Mouse (Mus musculus) limb, embryonic 12.5 days (tissue): Measurements from ENCODE around the gene Pram1. TPM values are rescaled to one million over a fixed set of nuclear protein-coding genes. Genes with fewer than 3 reads are reported as not detected.
A peak's percentile ranks its signal among the peaks of the same experiment; 100 is the strongest.

Source experiments
- ATAC-seq: fragments of 200-750 bp; cut with Nextera tagmentation; 2 replicates; pipeline ENCODE4 v1.8.0; 2017; ENCODE audit warnings: low read depth, moderate TSS enrichment; ENCODE audit not compliant: insufficient number of reproducible peaks, insufficient read depth, low FRiP score, low TSS enrichment
- H3K27ac ChIP-seq: fragments of 300-500 bp; sonication (generic); 2 replicates; pipeline ENCODE4 v1.5.1; 2016; ENCODE audit warnings: mild to moderate bottlenecking, moderate library complexity
- H3K27me3 ChIP-seq: fragments of 300-500 bp; sonication (generic); 2 replicates; pipeline ENCODE4 v1.6.1; 2016; ENCODE audit warnings: mild to moderate bottlenecking, moderate library complexity
- H3K36me3 ChIP-seq: fragments of 300-500 bp; sonication (generic); 2 replicates; pipeline ENCODE4 v1.6.1; 2016; ENCODE audit warnings: mild to moderate bottlenecking, moderate library complexity
- H3K4me1 ChIP-seq: fragments of 300-500 bp; sonication (generic); replicated peaks from 2 replicates; pipeline ENCODE4 v1.6.1; 2016
- H3K4me2 ChIP-seq: fragments of 300-500 bp; sonication (generic); 2 replicates; pipeline ENCODE4 v1.6.1; 2016; ENCODE audit warnings: mild to moderate bottlenecking, moderate library complexity
- H3K4me3 ChIP-seq: fragments of 300-500 bp; sonication (generic); replicated peaks from 2 replicates; pipeline ENCODE4 v1.5.1; 2016; ENCODE audit warnings: mild to moderate bottlenecking
- H3K9ac ChIP-seq: fragments of 300-500 bp; sonication (generic); replicated peaks from 2 replicates; pipeline ENCODE4 v1.6.1; 2016; ENCODE audit warnings: mild to moderate bottlenecking, moderate library complexity
- H3K9me3 ChIP-seq: fragments of 300-500 bp; sonication (generic); 2 replicates; pipeline ENCODE4 v1.6.1; 2016; ENCODE audit warnings: mild to moderate bottlenecking, moderate library complexity
- WGBS: fragments of 180-500 bp; shearing (Covaris S2); methylation state at CpG from one replicate; pipeline ENCODE4 v1.1.7; 2016; 5-methylcytosine and 5-hydroxymethylcytosine counted together
- polyA plus RNA-seq: library from polyadenylated mRNA; unstranded; fragments of >200 nt; fragmentation: Nextera tagmentation; extraction: Ambion mirVana; gene quantifications from 2 replicates; pipeline ENCODE4 v1.2.1, GENCODE M21; 2016

Gene Pram1
- polyA plus RNA-seq, 1 experiment from 2014 or later, result 0.55 TPM

- Histone ChIP-seq H3K9ac (peak overlapping the region; percentile 68), H3K9me3 (no peaks in the 10 kb centered on the region), H3K4me3 (peak overlapping the region; percentile 53), H3K4me2 (peak overlapping the region; percentile 71), H3K36me3 (peaks cover 41% of the 10 kb centered on the region), H3K4me1 (peaks cover 17% of the 10 kb centered on the region), H3K27ac (peak overlapping the region; percentile 96), H3K27me3 (no peaks in the 10 kb centered on the region)
- 71% methylated on average over 12 of the region's 12 CpGs for WGBS
- ATAC-seq, result 0 out of 2 replicates have a peak, but pooled peaks have one; percentile 29
Observed at GRCm38 (mm10) chr17:33629487-33630125, 8.2 kb upstream of the Pram1 start.

DNA sequence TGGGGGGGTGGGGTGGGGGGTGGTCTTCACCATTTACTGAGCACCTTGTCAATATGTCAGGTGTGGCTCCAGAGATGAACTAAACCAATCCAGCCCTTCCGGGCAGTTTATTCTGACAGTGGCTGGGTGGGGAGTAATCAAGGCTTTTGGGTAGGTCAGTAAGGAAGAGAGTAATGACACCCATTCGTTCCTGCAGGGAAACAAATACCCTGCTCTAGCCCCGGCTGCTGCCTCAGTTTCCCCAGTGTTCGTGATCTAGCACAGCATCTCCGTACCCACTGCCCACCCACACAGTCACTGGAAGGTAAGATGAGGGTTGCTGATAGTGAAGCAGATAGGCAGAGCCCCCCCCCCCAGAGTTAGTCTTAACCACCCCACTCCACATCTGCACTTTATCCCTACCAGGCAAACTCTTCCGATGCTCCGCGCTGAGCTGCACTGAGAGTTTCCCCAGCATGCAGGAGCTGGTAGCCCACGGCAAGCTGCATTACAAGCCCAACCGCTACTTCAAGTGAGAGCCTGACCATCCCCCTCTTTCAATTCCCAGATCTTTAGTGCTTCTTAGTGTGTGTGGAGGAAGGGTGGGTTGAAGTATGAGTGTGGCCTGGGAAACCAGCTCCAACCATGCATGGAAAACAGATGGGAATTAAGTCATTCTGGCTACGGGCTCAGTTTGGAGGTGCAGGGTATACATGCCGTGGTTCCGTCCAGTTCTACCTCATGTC, 7.5 kb upstream of the Pram1 start:
- Histone ChIP-seq H3K36me3 (peaks cover 41% of the 10 kb centered on the region), H3K27ac (no peak overlapping the region), H3K4me3 (peak overlapping the region; percentile 53; the same call in 1 of the 2 replicates), H3K4me1 (peaks cover 17% of the 10 kb centered on the region), H3K27me3 (no peaks in the 10 kb centered on the region), H3K9ac (no peak overlapping the region; the same call in 1 of the 2 replicates), H3K9me3 (no peaks in the 10 kb centered on the region), H3K4me2 (peak overlapping the region; percentile 71)
- 84% methylated on average over 13 of the region's 13 CpGs for WGBS
- no peak for ATAC-seq

DNA sequence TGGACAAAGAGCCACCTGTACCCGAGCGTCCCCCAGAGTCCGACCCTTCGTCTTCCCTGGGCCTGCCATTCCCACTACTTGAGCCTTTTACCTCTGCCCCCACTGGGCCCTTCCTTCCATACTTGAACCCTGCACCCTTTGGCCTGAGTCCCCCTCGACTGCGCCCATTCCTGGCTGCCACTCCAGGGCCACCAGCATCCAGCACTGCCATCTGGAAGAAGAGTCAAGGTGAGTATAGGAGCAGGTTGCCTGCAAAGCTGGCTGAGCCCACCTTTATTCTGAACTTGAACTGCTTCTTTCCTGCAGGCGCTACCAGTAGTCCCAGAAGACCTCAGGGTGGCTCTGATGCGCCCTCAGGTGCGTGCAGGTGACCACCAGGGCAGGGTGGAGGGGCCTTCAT, 6.6 kb upstream of the Pram1 start:
- Histone ChIP-seq H3K27ac (no peak overlapping the region), H3K36me3 (peaks cover 41% of the 10 kb centered on the region), H3K4me3 (no peak overlapping the region), H3K9ac (no peak overlapping the region), H3K27me3 (no peaks in the 10 kb centered on the region), H3K9me3 (no peaks in the 10 kb centered on the region), H3K4me2 (no peak overlapping the region), H3K4me1 (peaks cover 17% of the 10 kb centered on the region)
- WGBS, result 94% methylated on average over 9 of the region's 9 CpGs
- ATAC-seq, result no peak

DNA sequence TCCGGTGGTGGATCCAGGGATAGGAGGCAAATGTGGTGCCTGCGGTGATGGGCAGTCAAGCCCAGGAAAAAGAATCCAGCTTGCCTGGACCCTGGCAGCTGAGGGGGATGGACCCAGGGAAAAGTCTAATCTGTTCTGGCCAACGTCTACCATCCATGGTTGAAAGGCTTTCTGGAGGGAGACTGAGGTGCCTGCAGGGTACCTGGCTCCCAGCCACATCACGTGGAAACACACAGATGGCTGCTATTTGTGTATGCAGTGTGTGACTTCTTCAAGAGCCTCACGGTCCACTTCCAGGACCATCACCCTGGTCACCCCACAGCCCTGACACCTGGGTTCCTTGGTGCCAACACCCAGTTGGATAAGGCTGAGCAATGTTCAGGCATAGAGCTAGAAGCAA, 6.1 kb upstream of the Pram1 start:
- H3K9me3 ChIP-seq, result no peaks in the 10 kb centered on the region
- no peak overlapping the region for H3K4me2 ChIP-seq

GRCm38 (mm10) chr17:33637038-33637437, 818 bp upstream of the Pram1 start:
- no peak for ATAC-seq
- H3K4me3 ChIP-seq, result no peak overlapping the region
- peaks cover 55% of the 10 kb centered on the region for H3K36me3 ChIP-seq
- H3K27me3 ChIP-seq, result no peaks in the 10 kb centered on the region
- no peaks in the 10 kb centered on the region for H3K4me1 ChIP-seq
- no peak overlapping the region for H3K4me2 ChIP-seq
- no peak overlapping the region for H3K9ac ChIP-seq
- H3K9me3 ChIP-seq, result no peaks in the 10 kb centered on the region
- no peak overlapping the region for H3K27ac ChIP-seq
- WGBS, result 91% methylated on average over 2 of the region's 2 CpGs

More for the DNA sequence above, 6.1 kb upstream of the Pram1 start:
- no peak for ATAC-seq
- Histone ChIP-seq H3K27me3 (no peaks in the 10 kb centered on the region), H3K9ac (no peak overlapping the region), H3K4me3 (no peak overlapping the region), H3K36me3 (peaks cover 44% of the 10 kb centered on the region), H3K4me1 (peaks cover 17% of the 10 kb centered on the region), H3K27ac (no peak overlapping the region)
- WGBS, result 90% methylated on average over 5 of the region's 5 CpGs

DNA sequence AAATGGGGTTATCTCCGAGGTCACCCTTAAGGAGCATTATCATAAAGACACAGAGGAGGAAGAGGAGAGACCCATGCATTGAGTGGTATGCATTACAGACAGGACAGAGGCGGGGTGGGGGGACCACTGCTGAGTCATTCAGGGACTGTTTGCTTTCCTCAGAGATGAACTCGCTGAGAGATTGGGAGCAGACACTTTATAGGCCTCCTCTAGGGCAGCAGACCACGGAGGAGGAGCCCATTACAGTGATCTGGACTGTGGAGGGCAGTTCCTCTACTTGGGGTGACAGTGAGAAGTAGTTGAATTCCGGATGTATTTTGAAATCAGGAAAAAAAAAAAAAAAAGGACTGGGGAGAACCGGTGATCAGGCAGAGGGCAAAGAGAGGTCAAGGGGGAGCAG, 1.9 kb downstream of the Pram1 start:
- no peak overlapping the region for H3K27ac ChIP-seq
- H3K9ac ChIP-seq, result no peak overlapping the region
- ATAC-seq, result no peak
- H3K4me1 ChIP-seq, result no peaks in the 10 kb centered on the region
- H3K9me3 ChIP-seq, result no peaks in the 10 kb centered on the region
- no peak overlapping the region for H3K4me2 ChIP-seq
- no peak overlapping the region for H3K4me3 ChIP-seq
- peaks cover 63% of the 10 kb centered on the region for H3K36me3 ChIP-seq
- 65% methylated on average over 6 of the region's 6 CpGs for WGBS
- H3K27me3 ChIP-seq, result no peaks in the 10 kb centered on the region

DNA sequence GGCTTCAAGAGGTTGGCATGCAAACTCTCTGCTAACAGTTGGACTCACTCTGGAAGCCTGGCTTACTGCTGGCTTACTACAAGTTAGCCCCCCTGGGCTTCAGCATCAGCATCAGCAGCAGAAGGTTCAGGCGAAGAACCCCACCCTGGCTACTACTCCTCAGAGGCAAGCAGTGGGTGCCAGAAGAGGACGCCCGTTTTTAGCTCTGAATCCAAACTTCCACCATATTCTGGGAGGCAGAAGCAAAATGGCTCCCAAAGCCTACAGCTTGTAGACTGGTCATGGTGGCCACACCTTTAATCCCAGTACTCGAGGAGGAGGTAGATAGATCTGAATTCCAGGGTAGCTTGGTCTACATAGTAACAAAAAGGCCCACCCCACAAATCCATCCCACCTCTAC, 6.2 kb downstream of the Pram1 start:
- Histone ChIP-seq H3K9ac (no peak overlapping the region), H3K36me3 (peaks cover 81% of the 10 kb centered on the region), H3K9me3 (no peaks in the 10 kb centered on the region), H3K27ac (no peak overlapping the region), H3K4me3 (no peak overlapping the region), H3K27me3 (no peaks in the 10 kb centered on the region), H3K4me1 (no peaks in the 10 kb centered on the region), H3K4me2 (no peak overlapping the region)
- no peak for ATAC-seq
- WGBS, result 94% methylated on average over 4 of the region's 4 CpGs

DNA sequence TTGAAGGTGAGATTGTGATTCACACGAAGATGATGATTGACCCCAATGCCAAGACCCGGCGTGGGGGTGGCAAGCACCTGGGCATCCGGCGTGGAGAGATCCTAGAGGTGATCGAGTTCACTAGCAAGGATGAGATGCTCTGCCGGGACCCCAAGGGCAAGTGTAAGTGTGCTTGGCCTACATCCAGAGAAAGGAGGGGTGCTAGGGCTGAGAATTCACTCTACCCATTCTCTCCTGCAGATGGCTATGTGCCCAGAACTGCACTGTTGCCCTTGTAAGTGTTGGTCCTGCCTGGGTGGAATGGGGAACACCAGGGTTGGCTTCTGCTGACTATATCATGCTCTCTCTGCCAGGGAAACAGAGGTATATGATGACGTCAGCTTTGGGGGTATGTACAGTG, 7.2 kb downstream of the Pram1 start:
- Histone ChIP-seq H3K36me3 (peaks cover 89% of the 10 kb centered on the region), H3K4me3 (no peak overlapping the region), H3K9me3 (no peaks in the 10 kb centered on the region), H3K27ac (no peak overlapping the region), H3K27me3 (no peaks in the 10 kb centered on the region), H3K4me2 (no peak overlapping the region), H3K4me1 (no peaks in the 10 kb centered on the region), H3K9ac (no peak overlapping the region)
- ATAC-seq, result no peak
- WGBS, result 97% methylated on average over 8 of the region's 8 CpGs

DNA sequence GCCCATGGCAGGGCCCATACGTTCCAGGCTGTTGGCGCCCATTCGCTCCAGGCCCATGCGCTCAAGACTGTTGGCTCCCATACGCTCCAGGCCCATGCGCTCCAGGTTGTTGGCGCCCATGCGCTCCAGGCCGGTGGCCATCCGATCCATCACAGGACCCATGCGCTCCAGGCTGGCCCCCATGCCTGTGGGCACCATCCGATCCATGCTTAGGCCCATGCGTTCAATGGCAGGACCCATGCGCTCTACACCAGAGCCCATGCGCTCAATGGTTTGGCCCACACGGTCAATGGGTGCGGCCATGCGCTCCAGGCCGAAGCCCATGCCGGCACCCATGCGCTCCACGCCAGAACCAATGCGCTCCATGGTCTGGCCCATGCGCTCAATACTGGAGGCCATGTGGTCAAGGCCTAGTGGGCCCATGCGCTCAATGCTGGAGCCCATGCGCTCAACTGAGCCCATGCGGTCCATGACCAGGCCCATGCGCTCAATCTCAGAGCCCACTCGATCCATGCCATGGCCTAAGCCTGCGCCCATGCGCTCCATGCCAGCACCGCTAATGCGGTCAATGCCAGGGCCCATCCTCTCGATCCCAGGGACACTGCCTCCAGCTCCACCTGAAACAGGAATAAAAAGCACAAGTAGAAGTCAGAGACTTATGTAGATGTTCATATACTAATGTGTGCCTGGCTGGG, 12.1 kb downstream of the Pram1 start:
- Histone ChIP-seq H3K9ac (no peak overlapping the region), H3K36me3 (peaks cover 98% of the 10 kb centered on the region), H3K4me3 (no peak overlapping the region), H3K4me1 (no peaks in the 10 kb centered on the region), H3K4me2 (no peak overlapping the region), H3K27ac (no peak overlapping the region), H3K9me3 (no peaks in the 10 kb centered on the region), H3K27me3 (no peaks in the 10 kb centered on the region)
- whole genome bisulfite sequencing, result 97% methylated on average over 34 of the region's 34 CpGs
- peak; percentile 50; the same call in 1 of the 2 replicates for ATAC-seq

DNA sequence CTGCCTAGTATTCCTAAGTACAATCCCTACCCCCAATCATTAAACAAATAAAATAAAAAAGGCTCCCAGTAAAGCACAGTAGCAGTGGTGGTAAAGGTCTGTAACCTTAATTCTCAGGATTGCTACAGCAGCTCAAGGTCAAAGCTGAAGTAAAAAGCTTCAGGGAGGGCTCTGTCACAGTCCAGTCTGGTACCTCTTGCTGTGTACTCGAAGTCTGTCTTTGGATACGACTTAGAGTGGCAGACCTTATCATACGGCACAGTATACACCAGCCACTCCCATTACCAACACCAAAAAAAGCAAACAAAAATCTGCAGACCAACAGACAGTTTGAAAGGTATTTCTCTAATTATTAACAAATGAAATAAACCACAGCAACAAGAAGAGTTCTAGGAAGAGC, 29.0 kb downstream of the Pram1 start:
- Histone ChIP-seq H3K27ac (no peak overlapping the region), H3K9ac (no peak overlapping the region), H3K9me3 (no peaks in the 10 kb centered on the region), H3K27me3 (no peaks in the 10 kb centered on the region), H3K4me1 (no peaks in the 10 kb centered on the region), H3K4me3 (no peak overlapping the region), H3K36me3 (peaks cover 64% of the 10 kb centered on the region), H3K4me2 (no peak overlapping the region)
- 95% methylated on average over 3 of the region's 3 CpGs for WGBS
- ATAC-seq, result no peak

GRCm38 (mm10) chr17:33669681-33670080, 31.8 kb downstream of the Pram1 start:
- ATAC-seq, result no peak
- Histone ChIP-seq H3K36me3 (peaks cover 54% of the 10 kb centered on the region), H3K4me3 (no peak overlapping the region), H3K4me1 (no peaks in the 10 kb centered on the region), H3K4me2 (no peak overlapping the region), H3K27ac (no peak overlapping the region), H3K9me3 (no peaks in the 10 kb centered on the region), H3K27me3 (no peaks in the 10 kb centered on the region), H3K9ac (no peak overlapping the region)
- 89% methylated on average over 3 of the region's 3 CpGs for WGBS
